Mouse (Mus musculus): ENCODE results near the gene Rab11fip5.

- TF ChIP-seq CTCF (IDR thresholded peaks at IDR 0.05; ENCODE audit: borderline replicate concordance, insufficient read depth, low read depth, low read length) (peak; percentile 49; the same call in 1 of the 2 replicates), POLR2A (IDR thresholded peaks at IDR 0.05; ENCODE audit: borderline replicate concordance, insufficient read depth, low read length) (no peak)
Observed at GRCm38 (mm10) chr6:85397165-85397564, 22.7 kb upstream of the Rab11fip5 start.

Measured in cerebellum, adult 2 months (tissue).